Mouse (Mus musculus) midbrain, embryonic 15.5 days (tissue): ENCODE measurements around the gene Eif2ak2. TPM values are rescaled to one million over a fixed set of nuclear protein-coding genes. Genes with fewer than 3 reads are reported as not detected.

Source experiments
- ATAC-seq: fragments of 200-750 bp; cut with Nextera tagmentation; replicated peaks from 2 replicates; pipeline ENCODE4 v1.8.0; 2017; ENCODE audit warnings: moderate TSS enrichment
- H3K27ac ChIP-seq: fragments of 300-500 bp; sonication (generic); 2 replicates; pipeline ENCODE4 v1.5.1; 2015; ENCODE audit warnings: mild to moderate bottlenecking, inconsistent platforms
- H3K27me3 ChIP-seq: fragments of 300-500 bp; sonication (generic); replicated peaks from 2 replicates; pipeline ENCODE4 v1.6.1; 2015; ENCODE audit warnings: inconsistent platforms
- H3K36me3 ChIP-seq: fragments of 300-500 bp; sonication (generic); replicated peaks from 2 replicates; pipeline ENCODE4 v1.6.1; 2015; ENCODE audit warnings: inconsistent platforms
- H3K4me1 ChIP-seq: fragments of 300-500 bp; sonication (generic); 2 replicates; pipeline ENCODE4 v1.6.1; 2015; ENCODE audit warnings: inconsistent platforms
- H3K4me2 ChIP-seq: fragments of 300-500 bp; sonication (generic); 2 replicates; pipeline ENCODE4 v1.6.1; 2015; ENCODE audit warnings: inconsistent platforms, mild to moderate bottlenecking, moderate library complexity
- H3K4me3 ChIP-seq: fragments of 300-500 bp; sonication (generic); 2 replicates; pipeline ENCODE4 v1.5.1; 2015; ENCODE audit warnings: mild to moderate bottlenecking, inconsistent platforms
- H3K9ac ChIP-seq: fragments of 300-500 bp; sonication (generic); 2 replicates; pipeline ENCODE4 v1.6.1; 2015; ENCODE audit warnings: mild to moderate bottlenecking, inconsistent platforms
- H3K9me3 ChIP-seq: fragments of 300-500 bp; sonication (generic); 2 replicates; pipeline ENCODE4 v1.6.1; 2016; ENCODE audit warnings: inconsistent platforms
- WGBS: fragments of 180-500 bp; shearing (Covaris S2); methylation state at CpG from one replicate; pipeline ENCODE4 v1.1.7; 2015; ENCODE audit warnings: mixed read lengths; 5-methylcytosine and 5-hydroxymethylcytosine counted together
- polyA plus RNA-seq: library from polyadenylated mRNA; unstranded; fragments of >200 nt; fragmentation: Nextera tagmentation; extraction: Ambion mirVana; gene quantifications from 2 replicates; pipeline ENCODE4 v1.2.1, GENCODE M21; 2015

The Eif2ak2 gene
- polyA plus RNA-seq, 1 experiment from 2014 or later = 2.2 TPM

- ATAC-seq = no peak
- H3K9ac ChIP-seq = no peak overlapping the region
- H3K27ac ChIP-seq = no peak overlapping the region
- no peaks in the 10 kb centered on the region for H3K27me3 ChIP-seq
- no peaks in the 10 kb centered on the region for H3K36me3 ChIP-seq
- H3K4me2 ChIP-seq = no peak overlapping the region
- H3K9me3 ChIP-seq = no peaks in the 10 kb centered on the region
- no peak overlapping the region for H3K4me3 ChIP-seq
- no peaks in the 10 kb centered on the region for H3K4me1 ChIP-seq
- WGBS = 87% methylated on average over 9 of the region's 9 CpGs
Measured at GRCm38 (mm10) chr17:78891020-78891419, 8.6 kb upstream of the Eif2ak2 start.

GRCm38 (mm10) chr17:78889184-78889583 lies 6.8 kb upstream of the Eif2ak2 start:
- no peaks in the 10 kb centered on the region for H3K27me3 ChIP-seq
- no peak overlapping the region for H3K9ac ChIP-seq
- H3K4me1 ChIP-seq = no peaks in the 10 kb centered on the region
- H3K27ac ChIP-seq = no peak overlapping the region
- no peak overlapping the region for H3K4me2 ChIP-seq
- H3K4me3 ChIP-seq = no peak overlapping the region
- 49% methylated on average over 3 of the region's 3 CpGs for WGBS
- H3K36me3 ChIP-seq = no peaks in the 10 kb centered on the region
- H3K9me3 ChIP-seq = no peaks in the 10 kb centered on the region
- ATAC-seq = no peak

DNA sequence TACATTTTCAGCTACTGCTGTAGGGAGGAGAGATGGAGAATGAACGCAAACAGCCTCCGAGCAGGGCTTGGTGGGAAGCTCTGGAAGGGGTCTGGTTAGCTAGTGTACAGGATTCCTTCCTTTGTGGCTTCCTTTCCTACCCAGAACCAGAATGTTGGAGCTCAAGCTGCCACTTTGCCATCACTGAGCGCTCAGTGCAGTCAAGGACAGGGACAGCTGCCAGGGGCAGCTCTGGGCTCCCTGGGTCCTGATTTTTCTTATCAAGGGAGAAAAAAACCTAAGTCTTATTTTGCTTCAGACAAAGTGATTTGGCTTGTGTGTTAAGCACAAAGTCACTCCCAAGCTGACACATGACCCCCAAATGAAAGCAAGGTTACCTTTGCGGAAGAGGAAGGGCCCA lies 6.2 kb upstream of the Eif2ak2 start:
- H3K36me3 ChIP-seq = no peaks in the 10 kb centered on the region
- no peak for ATAC-seq
- no peaks in the 10 kb centered on the region for H3K27me3 ChIP-seq
- H3K27ac ChIP-seq = no peak overlapping the region
- no peaks in the 10 kb centered on the region for H3K9me3 ChIP-seq
- WGBS = 87% methylated on average over 4 of the region's 4 CpGs
- H3K4me2 ChIP-seq = no peak overlapping the region
- no peak overlapping the region for H3K4me3 ChIP-seq
- no peak overlapping the region for H3K9ac ChIP-seq
- H3K4me1 ChIP-seq = no peaks in the 10 kb centered on the region

DNA sequence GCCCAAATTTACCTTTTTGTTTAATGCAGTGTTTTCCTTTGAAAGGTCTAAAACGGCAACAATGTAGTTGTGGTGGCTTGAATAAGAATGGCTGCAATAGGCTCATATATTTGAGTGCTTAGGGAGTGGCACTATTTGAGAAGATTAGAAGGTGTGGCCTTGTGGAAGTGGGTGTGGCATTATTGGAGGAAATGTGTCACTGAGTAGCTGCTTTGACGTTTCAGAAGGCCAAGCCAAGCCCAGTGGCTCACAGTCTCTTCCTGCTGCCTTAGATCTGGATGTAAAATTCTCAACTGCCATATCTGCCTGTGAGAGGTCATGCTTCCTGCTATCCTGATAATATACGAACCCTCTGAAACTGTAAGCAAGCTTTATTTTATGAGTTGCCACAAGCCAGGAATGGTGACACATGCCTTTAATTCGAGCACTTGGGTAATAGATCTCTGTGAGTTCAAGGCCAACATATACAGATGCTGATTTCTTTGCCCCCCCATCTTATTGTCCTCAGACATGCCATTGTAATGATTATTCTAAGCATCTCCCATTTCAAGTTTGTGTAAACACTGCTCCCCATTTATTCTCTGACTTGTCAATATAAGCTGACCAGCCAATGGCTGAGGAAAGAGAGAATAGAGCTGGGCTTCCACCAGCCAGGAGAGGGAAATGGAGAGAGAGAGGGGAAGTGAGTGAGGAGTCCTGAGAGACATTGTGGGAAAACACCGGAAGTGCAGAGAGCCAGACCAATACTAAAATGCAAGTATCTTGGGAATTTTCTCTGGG lies 3.1 kb upstream of the Eif2ak2 start:
- Histone ChIP-seq H3K4me1 (peaks cover 8% of the 10 kb centered on the region; the same call in 1 of the 2 replicates), H3K36me3 (no peaks in the 10 kb centered on the region), H3K27me3 (no peaks in the 10 kb centered on the region), H3K9ac (no peak overlapping the region), H3K4me3 (no peak overlapping the region), H3K4me2 (no peak overlapping the region), H3K9me3 (no peaks in the 10 kb centered on the region), H3K27ac (no peak overlapping the region)
- WGBS = 81% methylated on average over 5 of the region's 5 CpGs
- ATAC-seq = no peak

GRCm38 (mm10) chr17:78883291-78883690 lies 918 bp upstream of the Eif2ak2 start:
- H3K9ac ChIP-seq = no peak overlapping the region
- H3K27me3 ChIP-seq = no peaks in the 10 kb centered on the region
- 93% methylated on average over 4 of the region's 4 CpGs for WGBS
- no peak for ATAC-seq
- H3K36me3 ChIP-seq = no peaks in the 10 kb centered on the region
- peaks cover 8% of the 10 kb centered on the region; the same call in 1 of the 2 replicates for H3K4me1 ChIP-seq
- no peak overlapping the region for H3K4me3 ChIP-seq
- H3K27ac ChIP-seq = no peak overlapping the region
- H3K4me2 ChIP-seq = no peak overlapping the region
- no peaks in the 10 kb centered on the region for H3K9me3 ChIP-seq

DNA sequence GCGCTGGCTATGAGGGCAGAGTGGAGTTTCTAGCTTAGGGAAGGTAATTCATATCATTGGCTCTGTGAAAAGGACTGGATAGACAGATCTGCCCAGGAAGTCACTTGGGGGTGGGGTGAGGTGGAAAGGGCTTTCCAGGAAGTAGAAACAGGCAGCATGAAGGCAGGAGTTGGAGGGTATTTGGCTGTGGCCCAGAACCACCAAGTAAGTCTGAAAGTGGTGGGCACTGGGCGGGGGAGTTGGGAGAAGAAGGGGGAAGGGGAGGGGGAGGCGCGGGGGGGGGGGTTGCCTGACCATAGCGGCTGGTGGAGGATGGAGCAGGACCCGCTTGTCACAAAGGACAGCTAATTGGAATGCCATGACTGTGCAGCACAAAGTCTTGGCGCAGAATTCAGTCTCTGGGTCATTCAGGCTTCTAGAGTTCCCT lies 482 bp downstream of the Eif2ak2 start:
- Histone ChIP-seq H3K4me1 (peaks cover 8% of the 10 kb centered on the region; the same call in 1 of the 2 replicates), H3K9me3 (no peaks in the 10 kb centered on the region), H3K4me2 (peak overlapping the region; percentile 72), H3K36me3 (no peaks in the 10 kb centered on the region), H3K27me3 (no peaks in the 10 kb centered on the region), H3K9ac (0 out of 2 replicates have a peak overlapping the region, but pooled peaks have one; percentile 33), H3K27ac (no peak overlapping the region), H3K4me3 (peak overlapping the region; percentile 33)
- ATAC-seq = peak; percentile 82
- 13% methylated on average over 5 of the region's 7 CpGs for WGBS

DNA sequence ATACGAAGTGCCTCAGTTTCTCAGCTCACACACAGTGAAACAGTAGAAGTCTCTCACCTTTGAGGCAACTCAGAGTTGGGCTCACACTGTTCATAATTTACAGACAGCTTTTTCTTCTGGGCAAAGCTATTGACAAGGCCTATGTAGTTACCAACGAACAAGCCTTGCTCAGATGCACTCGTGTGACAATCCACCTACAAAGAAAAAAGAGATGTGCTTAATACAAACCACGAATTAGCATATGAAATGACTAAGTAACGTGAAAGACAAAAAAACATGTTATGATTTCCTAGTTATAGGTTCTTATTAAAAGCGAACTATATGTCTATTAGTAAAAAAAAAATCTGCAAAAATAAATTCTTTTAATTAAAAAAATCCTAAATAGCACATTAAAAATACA lies 8.5 kb downstream of the Eif2ak2 start:
- H3K27me3 ChIP-seq = no peaks in the 10 kb centered on the region
- no peak overlapping the region for H3K4me2 ChIP-seq
- WGBS = 87% methylated on average over 6 of the region's 6 CpGs
- no peak for ATAC-seq
- H3K27ac ChIP-seq = no peak overlapping the region
- H3K4me3 ChIP-seq = no peak overlapping the region
- no peaks in the 10 kb centered on the region for H3K36me3 ChIP-seq
- no peaks in the 10 kb centered on the region for H3K9me3 ChIP-seq
- H3K9ac ChIP-seq = no peak overlapping the region
- H3K4me1 ChIP-seq = no peaks in the 10 kb centered on the region

- Histone ChIP-seq H3K36me3 (no peaks in the 10 kb centered on the region), H3K27ac (no peak overlapping the region), H3K4me1 (no peaks in the 10 kb centered on the region), H3K27me3 (no peaks in the 10 kb centered on the region), H3K4me3 (no peak overlapping the region), H3K9me3 (no peaks in the 10 kb centered on the region), H3K4me2 (no peak overlapping the region), H3K9ac (no peak overlapping the region)
- 86% methylated on average over 10 of the region's 10 CpGs for WGBS
- no peak for ATAC-seq
Measured at GRCm38 (mm10) chr17:78856243-78856642, 26.1 kb downstream of the Eif2ak2 start.

GRCm38 (mm10) chr17:78842271-78842928 lies 40.0 kb downstream of the Eif2ak2 start:
- Histone ChIP-seq H3K4me3 (no peak overlapping the region), H3K9me3 (no peaks in the 10 kb centered on the region), H3K4me2 (no peak overlapping the region), H3K27ac (no peak overlapping the region), H3K36me3 (peaks cover 58% of the 10 kb centered on the region), H3K9ac (no peak overlapping the region), H3K27me3 (no peaks in the 10 kb centered on the region), H3K4me1 (no peaks in the 10 kb centered on the region)
- ATAC-seq = no peak
- 96% methylated on average over 7 of the region's 7 CpGs for WGBS

DNA sequence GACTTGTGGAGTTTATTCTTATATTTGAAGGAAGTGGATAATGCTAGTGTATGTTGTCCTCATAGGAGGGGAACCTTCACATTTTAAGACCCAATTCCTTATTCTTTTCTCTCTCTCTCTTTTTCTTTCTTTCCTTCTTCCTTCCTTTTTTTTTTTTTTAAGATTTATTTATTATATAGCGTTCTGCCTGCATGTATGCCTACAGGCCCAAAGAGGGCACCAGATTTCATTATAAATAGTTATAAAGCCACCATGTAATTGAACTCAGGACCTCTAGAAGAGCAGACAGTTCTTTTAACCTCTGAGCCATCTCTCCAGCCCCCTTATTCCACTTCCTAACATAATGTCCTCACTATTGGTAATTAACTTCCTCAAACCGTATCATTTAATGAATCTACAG lies 46.3 kb downstream of the Eif2ak2 start:
- peaks cover 23% of the 10 kb centered on the region for H3K36me3 ChIP-seq
- peak overlapping the region; percentile 80 for H3K27ac ChIP-seq
- H3K9ac ChIP-seq = peak overlapping the region; percentile 51
- peak overlapping the region; percentile 97 for H3K4me3 ChIP-seq
- H3K4me1 ChIP-seq = peaks cover 22% of the 10 kb centered on the region
- no peak for ATAC-seq
- H3K4me2 ChIP-seq = peak overlapping the region; percentile 94
- H3K27me3 ChIP-seq = no peaks in the 10 kb centered on the region
- H3K9me3 ChIP-seq = no peaks in the 10 kb centered on the region
- WGBS = 28% methylated on average over 2 of the region's 2 CpGs

DNA sequence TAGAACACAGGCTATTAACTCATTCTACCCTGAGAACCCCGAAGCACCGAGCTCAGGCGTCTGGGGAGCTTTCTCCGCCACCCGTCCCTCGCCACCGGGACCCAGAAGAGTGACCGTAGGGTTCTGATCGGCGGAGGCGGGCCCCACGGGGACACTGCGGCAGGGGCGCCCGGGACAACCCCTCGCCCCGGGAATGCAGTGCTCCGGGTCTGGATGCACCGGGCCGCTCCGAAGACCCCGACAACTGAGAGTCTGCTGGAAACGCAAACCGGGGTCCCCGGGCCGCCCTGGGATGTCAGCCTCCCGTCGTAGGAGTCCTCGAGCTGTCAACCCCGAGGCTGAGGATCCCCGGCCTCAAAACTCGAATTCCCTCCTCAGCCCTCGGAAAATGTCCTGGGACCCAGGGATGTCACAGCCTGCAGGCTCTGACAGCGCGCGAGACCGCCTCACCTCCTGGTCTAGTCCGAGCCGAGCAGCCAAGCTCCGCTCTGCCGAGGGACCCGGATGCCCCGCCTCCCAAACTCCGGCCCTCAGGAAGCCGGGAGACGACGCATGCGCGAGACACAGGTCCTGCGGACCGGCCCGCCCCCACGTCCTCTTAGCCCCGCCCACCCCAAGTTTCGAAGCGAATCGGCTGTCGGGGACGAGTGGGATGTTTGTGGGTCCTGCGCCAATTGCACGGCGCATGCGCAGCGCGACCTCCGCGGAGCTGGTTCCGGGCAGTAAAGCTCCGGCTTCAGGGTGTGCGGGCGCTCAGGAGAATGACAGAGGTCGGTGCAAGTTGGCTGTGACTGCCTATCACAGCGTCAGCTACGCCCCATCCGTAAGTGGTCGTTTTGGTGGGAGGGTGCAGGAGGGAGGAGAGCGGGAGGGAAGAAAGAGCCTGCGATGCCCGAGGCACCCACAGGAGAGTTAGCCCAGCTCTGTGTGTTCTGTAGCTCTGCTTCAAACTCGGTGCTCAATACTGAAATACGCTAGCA lies 47.2 kb downstream of the Eif2ak2 start, which contains the start of the genes Heatr5b and Gpatch11:
Heatr5b (minus strand) TSS at position 509 of the 980 bp plus-strand sequence.
Gpatch11 (plus strand) TSS at position 712 of the 980 bp plus-strand sequence.
- H3K9me3 ChIP-seq = no peaks in the 10 kb centered on the region
- H3K4me2 ChIP-seq = peak within 1 kb of the TSS; percentile 94
- peak; percentile 99 for ATAC-seq
- peak within 1 kb of the TSS; percentile 97 for H3K4me3 ChIP-seq
- peak within 1 kb of the TSS; percentile 93 for H3K9ac ChIP-seq
- H3K36me3 ChIP-seq = peaks cover 23% of the 10 kb centered on the region
- under 1% methylated on average over 81 of the region's 81 CpGs for WGBS
- H3K4me1 ChIP-seq = peaks cover 22% of the 10 kb centered on the region
- H3K27ac ChIP-seq = peak within 1 kb of the TSS; percentile 85
- H3K27me3 ChIP-seq = no peaks in the 10 kb centered on the region

- Histone ChIP-seq H3K4me1 (no peaks in the 10 kb centered on the region), H3K9ac (no peak overlapping the region), H3K27ac (no peak overlapping the region), H3K9me3 (no peaks in the 10 kb centered on the region), H3K36me3 (peaks cover 60% of the 10 kb centered on the region), H3K4me3 (no peak overlapping the region), H3K27me3 (no peaks in the 10 kb centered on the region), H3K4me2 (no peak overlapping the region)
- ATAC-seq = no peak
- WGBS = 95% methylated on average over 13 of the region's 13 CpGs
Measured at GRCm38 (mm10) chr17:78824346-78824745, 58.0 kb downstream of the Eif2ak2 start.
